Mouse (Mus musculus): Measurements from ENCODE around the gene Art1. TPM values are rescaled to one million over a fixed set of nuclear protein-coding genes. Genes with fewer than 3 reads are reported as not detected.

The Art1 gene
- total and polyA plus RNA-seq, 2 experiments from 2014 or later: 0.22 to 0.33 TPM

DNA sequence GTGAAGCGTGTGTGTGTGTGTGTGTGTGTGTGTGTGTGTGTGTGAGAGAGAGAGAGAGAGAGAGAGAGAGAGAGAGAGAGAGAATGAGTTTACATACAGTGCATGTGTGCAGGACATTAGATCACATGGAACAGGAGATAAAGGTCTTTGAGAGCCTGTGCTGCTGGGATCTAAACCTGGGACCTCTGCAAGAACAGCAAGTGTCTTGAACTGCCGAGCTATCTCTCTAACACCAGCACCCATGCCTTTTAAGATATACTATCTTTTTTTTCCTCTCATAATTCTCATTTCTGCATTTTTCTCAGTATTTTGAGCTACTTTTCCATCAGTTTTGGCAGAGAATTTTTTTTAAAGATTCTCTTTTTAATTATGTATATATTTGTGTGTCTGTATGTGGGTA is 2.0 kb downstream of the Art1 start:
- no peak overlapping the region for H3K4me2 ChIP-seq (ENCODE audit: low read depth, low read length, poor library complexity, severe bottlenecking)
- H3K9me3 ChIP-seq (ENCODE audit: low read length): no peaks in the 10 kb centered on the region
- 90% methylated on average over 2 of the region's 2 CpGs for WGBS
- no peak overlapping the region for H3K4me3 ChIP-seq (ENCODE audit: low read depth, low read length)
- H3K27ac ChIP-seq (ENCODE audit: low read depth, low read length): no peak overlapping the region
- ATAC-seq (ENCODE audit: low FRiP score) (no peak), DNase-seq (ENCODE audit: low spot score) (no peak)
- no peak overlapping the region for H3K9ac ChIP-seq (replicated peaks; ENCODE audit: low read length, poor library complexity, severe bottlenecking)
- H3K4me1 ChIP-seq (ENCODE audit: insufficient read depth, low read length): peaks cover 3% of the 10 kb centered on the region; the same call in 1 of the 2 replicates
- no peak for TF ChIP-seq CTCF (IDR thresholded peaks at IDR 0.05)
- peaks cover 4% of the 10 kb centered on the region; the same call in 1 of the 2 replicates for H3K27me3 ChIP-seq (ENCODE audit: insufficient read depth, low read length)
- H3K36me3 ChIP-seq (ENCODE audit: insufficient read depth, low read length): no peaks in the 10 kb centered on the region

DNA sequence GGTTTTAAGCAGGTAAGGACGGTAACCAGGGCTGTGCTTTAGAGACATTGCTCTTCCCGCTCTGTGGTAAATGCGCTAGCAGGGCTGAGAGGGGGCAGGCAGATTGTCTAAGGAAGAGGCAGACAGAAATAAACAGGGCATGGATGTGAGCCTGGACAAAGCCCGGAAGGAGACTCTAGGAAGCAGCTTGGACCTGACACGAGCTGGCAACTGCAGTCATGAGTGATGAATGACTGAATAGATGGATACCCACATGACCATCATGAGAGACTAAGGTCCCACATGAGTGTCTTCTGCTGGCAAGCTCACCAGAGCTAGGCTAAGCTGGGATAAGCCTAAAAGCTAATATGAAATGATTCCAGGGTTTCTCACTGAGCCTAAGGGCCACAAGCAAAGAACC is 2.6 kb downstream of the Art1 start:
- WGBS: 70% methylated on average over 5 of the region's 5 CpGs
- TF ChIP-seq CTCF (IDR thresholded peaks at IDR 0.05): no peak

DNA sequence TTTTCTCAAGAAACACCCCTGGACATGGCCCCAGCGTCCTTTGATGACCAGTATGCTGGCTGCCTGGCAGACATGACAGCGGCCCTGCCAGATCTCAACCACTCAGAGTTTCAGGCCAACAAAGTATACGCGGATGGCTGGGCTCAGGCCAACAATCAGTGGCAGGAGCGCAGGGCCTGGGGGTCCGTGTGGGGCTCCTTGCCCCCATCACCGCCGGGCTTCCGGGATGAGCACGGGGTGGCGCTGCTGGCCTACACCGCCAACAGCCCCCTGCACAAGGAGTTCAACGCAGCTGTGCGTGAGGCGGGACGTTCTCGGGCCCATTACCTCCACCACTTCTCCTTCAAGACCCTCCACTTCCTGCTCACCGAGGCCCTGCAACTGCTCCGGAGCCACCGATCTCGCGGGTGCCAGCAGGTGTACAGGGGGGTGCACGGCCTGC is 5.2 kb downstream of the Art1 start:
- no peak for TF ChIP-seq CTCF (IDR thresholded peaks at IDR 0.05)
- H3K4me3 ChIP-seq (ENCODE audit: low read depth, low read length): peak overlapping the region; percentile 3; the same call in 1 of the 2 replicates
- H3K27me3 ChIP-seq (ENCODE audit: insufficient read depth, low read length): no peaks in the 10 kb centered on the region
- DNase-seq (ENCODE audit: low spot score): no peak
- no peaks in the 10 kb centered on the region for H3K36me3 ChIP-seq (ENCODE audit: insufficient read depth, low read length)
- peak overlapping the region; percentile 32 for H3K4me2 ChIP-seq (ENCODE audit: low read depth, low read length, poor library complexity, severe bottlenecking)
- H3K9ac ChIP-seq (replicated peaks; ENCODE audit: low read length, poor library complexity, severe bottlenecking): no peak overlapping the region
- H3K27ac ChIP-seq (ENCODE audit: low read depth, low read length): no peak overlapping the region
- WGBS: 24% methylated on average over 23 of the region's 23 CpGs
- ATAC-seq (ENCODE audit: low FRiP score): no peak
- peaks cover 3% of the 10 kb centered on the region; the same call in 1 of the 2 replicates for H3K4me1 ChIP-seq (ENCODE audit: insufficient read depth, low read length)
- no peaks in the 10 kb centered on the region for H3K9me3 ChIP-seq (ENCODE audit: low read length)

More for the DNA sequence above, 2.6 kb downstream of the Art1 start:
- no peak overlapping the region for H3K4me3 ChIP-seq (ENCODE audit: low read depth, low read length)
- DNase-seq (ENCODE audit: low spot score) (no peak), ATAC-seq (ENCODE audit: low FRiP score) (no peak)
- no peak overlapping the region for H3K27ac ChIP-seq (ENCODE audit: low read depth, low read length)
- H3K4me2 ChIP-seq (ENCODE audit: low read depth, low read length, poor library complexity, severe bottlenecking): no peak overlapping the region
- H3K27me3 ChIP-seq (ENCODE audit: insufficient read depth, low read length): 0 out of 2 replicates have a peak, but pooled peaks cover 4% of the 10 kb centered on the region
- H3K36me3 ChIP-seq (ENCODE audit: insufficient read depth, low read length): no peaks in the 10 kb centered on the region
- no peak overlapping the region for H3K9ac ChIP-seq (replicated peaks; ENCODE audit: low read length, poor library complexity, severe bottlenecking)
- H3K4me1 ChIP-seq (ENCODE audit: insufficient read depth, low read length): peaks cover 3% of the 10 kb centered on the region; the same call in 1 of the 2 replicates
- no peaks in the 10 kb centered on the region for H3K9me3 ChIP-seq (ENCODE audit: low read length)

DNA sequence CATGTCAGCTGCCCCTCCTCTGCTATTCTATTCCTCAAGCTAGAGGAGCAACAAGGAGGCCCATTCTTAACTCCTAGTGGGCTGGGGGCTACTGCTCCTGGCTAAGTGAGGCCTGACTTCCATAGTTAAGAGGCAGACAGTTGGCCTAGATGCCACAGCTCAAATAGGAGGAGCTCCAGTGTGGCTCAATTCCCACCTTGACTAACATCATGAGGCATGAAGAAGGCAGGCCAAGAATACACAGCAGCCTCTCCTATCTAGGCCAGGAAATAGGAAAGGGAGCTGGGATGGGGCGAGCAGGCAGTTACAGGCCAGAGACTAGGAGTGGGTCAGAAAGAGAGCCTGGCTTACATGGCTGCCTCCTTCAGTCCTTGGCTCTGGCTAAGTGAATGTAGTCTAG is 6.7 kb downstream of the Art1 start:
- H3K4me2 ChIP-seq (ENCODE audit: low read depth, low read length, poor library complexity, severe bottlenecking): no peak overlapping the region
- H3K27me3 ChIP-seq (ENCODE audit: insufficient read depth, low read length): no peaks in the 10 kb centered on the region
- H3K36me3 ChIP-seq (ENCODE audit: insufficient read depth, low read length): no peaks in the 10 kb centered on the region
- H3K9ac ChIP-seq (replicated peaks; ENCODE audit: low read length, poor library complexity, severe bottlenecking): no peak overlapping the region
- WGBS: 92% methylated on average over 1 of the region's 1 CpGs
- DNase-seq (ENCODE audit: low spot score) (no peak), ATAC-seq (ENCODE audit: low FRiP score) (no peak)
- no peak overlapping the region for H3K4me3 ChIP-seq (ENCODE audit: low read depth, low read length)
- H3K9me3 ChIP-seq (ENCODE audit: low read length): no peaks in the 10 kb centered on the region
- H3K4me1 ChIP-seq (ENCODE audit: insufficient read depth, low read length): peaks cover 3% of the 10 kb centered on the region; the same call in 1 of the 2 replicates
- no peak overlapping the region for H3K27ac ChIP-seq (ENCODE audit: low read depth, low read length)
- TF ChIP-seq CTCF (IDR thresholded peaks at IDR 0.05): no peak

DNA sequence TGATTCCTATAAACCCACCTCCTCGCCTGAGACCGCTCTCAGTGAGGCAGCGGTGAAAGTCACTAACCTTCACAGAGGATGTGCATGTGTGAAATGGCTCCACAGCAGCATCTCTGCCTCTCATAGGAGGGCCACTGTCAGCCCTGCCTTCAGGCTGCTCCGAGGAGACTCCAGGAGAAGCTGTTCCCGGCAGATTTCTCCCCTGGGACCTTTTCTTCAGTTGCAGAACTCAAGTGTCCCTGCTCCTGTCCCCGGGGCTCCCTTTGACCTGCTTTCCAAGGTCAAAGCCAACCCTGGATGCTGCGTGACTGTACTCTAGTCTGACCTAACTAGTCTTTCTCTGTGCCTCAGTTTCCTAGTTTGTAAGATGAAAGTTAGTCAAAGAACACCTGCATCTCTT is 7.6 kb downstream of the Art1 start, which contains the start of gene Art5:
TSS of gene Art5 (minus strand) at position 319 of the 400 bp plus-strand sequence.
- TF ChIP-seq CTCF (IDR thresholded peaks at IDR 0.05): no peak
- 84% methylated on average over 7 of the region's 7 CpGs for WGBS
- ATAC-seq (ENCODE audit: low FRiP score) (no peak), DNase-seq (ENCODE audit: low spot score) (no peak)
- H3K9me3 ChIP-seq (ENCODE audit: low read length): no peaks in the 10 kb centered on the region
- H3K4me2 ChIP-seq (ENCODE audit: low read depth, low read length, poor library complexity, severe bottlenecking): no peak within 1 kb of the TSS
- no peak within 1 kb of the TSS for H3K9ac ChIP-seq (replicated peaks; ENCODE audit: low read length, poor library complexity, severe bottlenecking)
- H3K27me3 ChIP-seq (ENCODE audit: insufficient read depth, low read length): no peaks in the 10 kb centered on the region
- H3K27ac ChIP-seq (ENCODE audit: low read depth, low read length): no peak within 1 kb of the TSS
- H3K36me3 ChIP-seq (ENCODE audit: insufficient read depth, low read length): no peaks in the 10 kb centered on the region
- peaks cover 3% of the 10 kb centered on the region; the same call in 1 of the 2 replicates for H3K4me1 ChIP-seq (ENCODE audit: insufficient read depth, low read length)
- H3K4me3 ChIP-seq (ENCODE audit: low read depth, low read length): no peak within 1 kb of the TSS

DNA sequence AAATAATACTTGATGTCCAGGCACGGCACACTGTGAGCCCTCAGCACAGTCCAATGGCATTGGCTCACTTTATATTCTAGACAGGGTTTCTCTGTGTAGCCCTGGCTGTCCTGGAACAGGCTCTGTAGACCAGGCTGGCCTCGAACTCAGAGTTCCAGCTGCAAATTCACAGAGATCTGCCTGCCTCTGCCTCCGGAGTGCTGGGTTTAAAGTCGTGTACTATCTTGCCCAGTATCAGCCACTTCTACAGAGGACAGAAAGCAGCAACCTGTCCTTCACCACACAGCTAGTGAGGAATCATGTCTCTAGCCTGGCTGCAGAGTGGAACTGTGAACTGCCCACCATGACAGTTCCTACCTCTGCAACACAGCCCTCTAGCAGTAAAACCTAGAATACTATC is 8.2 kb downstream of the Art1 start:
- H3K4me3 ChIP-seq (ENCODE audit: low read depth, low read length): no peak overlapping the region
- no peak overlapping the region for H3K4me2 ChIP-seq (ENCODE audit: low read depth, low read length, poor library complexity, severe bottlenecking)
- ATAC-seq (ENCODE audit: low FRiP score): no peak
- peaks cover 3% of the 10 kb centered on the region; the same call in 1 of the 2 replicates for H3K4me1 ChIP-seq (ENCODE audit: insufficient read depth, low read length)
- TF ChIP-seq CTCF (IDR thresholded peaks at IDR 0.05): no peak
- no peaks in the 10 kb centered on the region for H3K9me3 ChIP-seq (ENCODE audit: low read length)
- whole genome bisulfite sequencing: 82% methylated on average over 4 of the region's 4 CpGs
- H3K9ac ChIP-seq (replicated peaks; ENCODE audit: low read length, poor library complexity, severe bottlenecking): no peak overlapping the region
- no peaks in the 10 kb centered on the region for H3K27me3 ChIP-seq (ENCODE audit: insufficient read depth, low read length)
- no peak for DNase-seq (ENCODE audit: low spot score)
- H3K27ac ChIP-seq (ENCODE audit: low read depth, low read length): no peak overlapping the region
- H3K36me3 ChIP-seq (ENCODE audit: insufficient read depth, low read length): no peaks in the 10 kb centered on the region
